Mouse (Mus musculus) forebrain, embryonic 14.5 days (tissue): ENCODE measurements around the gene Pigp. TPM values are rescaled to one million over a fixed set of nuclear protein-coding genes. Genes with fewer than 3 reads are reported as not detected.
A peak's percentile ranks its signal among the peaks of the same experiment; 100 is the strongest.

Experiments
- ATAC-seq: fragments of 200-750 bp; cut with Nextera tagmentation; 2 replicates; pipeline ENCODE4 v1.8.0; 2017; ENCODE audit warnings: mild to moderate bottlenecking, moderate library complexity
- DNase-seq: peaks from one replicate; pipeline ENCODE4 v3.0.0-alpha.2; 2015; ENCODE audit warnings: low spot score
- H3K27ac ChIP-seq: fragments of 300-500 bp; sonication (generic); 2 replicates; pipeline ENCODE4 v1.5.1; 2014; ENCODE audit warnings: low read depth, mild to moderate bottlenecking, control low read depth, low read length, moderate library complexity
- H3K27me3 ChIP-seq: fragments of 300-500 bp; sonication (generic); replicated peaks from 2 replicates; pipeline ENCODE4 v1.6.1; 2014; ENCODE audit warnings: low read length, control low read depth, mixed read lengths; ENCODE audit not compliant: control insufficient read depth, insufficient read depth
- H3K36me3 ChIP-seq: fragments of 300-500 bp; sonication (generic); 2 replicates; pipeline ENCODE4 v1.6.1; 2014; ENCODE audit warnings: low read length, control low read depth; ENCODE audit not compliant: control insufficient read depth, insufficient read depth
- H3K4me1 ChIP-seq: fragments of 300-500 bp; sonication (generic); 2 replicates; pipeline ENCODE4 v1.6.1; 2014; ENCODE audit warnings: antibody characterized with exemption, low read length, control low read depth; ENCODE audit not compliant: control insufficient read depth, insufficient read depth
- H3K4me2 ChIP-seq: fragments of 300-500 bp; sonication (generic); 2 replicates; pipeline ENCODE4 v1.6.1; 2014; ENCODE audit warnings: mild to moderate bottlenecking, control low read depth, low read length
- H3K4me3 ChIP-seq: fragments of 300-500 bp; sonication (generic); 2 replicates; pipeline ENCODE4 v1.5.1; 2014; ENCODE audit warnings: low read depth, low read length, control low read depth
- H3K9ac ChIP-seq: fragments of 300-500 bp; sonication (generic); 2 replicates; pipeline ENCODE4 v1.6.1; 2014; ENCODE audit warnings: mild to moderate bottlenecking, low read length, control low read depth, moderate library complexity
- H3K9me3 ChIP-seq: fragments of 300-500 bp; sonication (generic); replicated peaks from 2 replicates; pipeline ENCODE4 v1.6.1; 2016; ENCODE audit warnings: low read length, control low read depth, mixed read lengths; ENCODE audit not compliant: control insufficient read depth
- WGBS: fragments of 180-500 bp; shearing (Covaris S2); extraction: QIAGEN DNeasy Blood & Tissue Kit; methylation state at CpG from one replicate; pipeline ENCODE4 v1.1.7; 2014; 5-methylcytosine and 5-hydroxymethylcytosine counted together
- polyA plus RNA-seq: library from polyadenylated mRNA; unstranded; fragments of >200 nt; fragmentation: Nextera tagmentation; extraction: Ambion mirVana; gene quantifications from 2 replicates; pipeline ENCODE4 v1.2.1, GENCODE M21; 2014

Pigp gene
- 94.1 and 133 TPM in 2 replicates for polyA plus RNA-seq

DNA sequence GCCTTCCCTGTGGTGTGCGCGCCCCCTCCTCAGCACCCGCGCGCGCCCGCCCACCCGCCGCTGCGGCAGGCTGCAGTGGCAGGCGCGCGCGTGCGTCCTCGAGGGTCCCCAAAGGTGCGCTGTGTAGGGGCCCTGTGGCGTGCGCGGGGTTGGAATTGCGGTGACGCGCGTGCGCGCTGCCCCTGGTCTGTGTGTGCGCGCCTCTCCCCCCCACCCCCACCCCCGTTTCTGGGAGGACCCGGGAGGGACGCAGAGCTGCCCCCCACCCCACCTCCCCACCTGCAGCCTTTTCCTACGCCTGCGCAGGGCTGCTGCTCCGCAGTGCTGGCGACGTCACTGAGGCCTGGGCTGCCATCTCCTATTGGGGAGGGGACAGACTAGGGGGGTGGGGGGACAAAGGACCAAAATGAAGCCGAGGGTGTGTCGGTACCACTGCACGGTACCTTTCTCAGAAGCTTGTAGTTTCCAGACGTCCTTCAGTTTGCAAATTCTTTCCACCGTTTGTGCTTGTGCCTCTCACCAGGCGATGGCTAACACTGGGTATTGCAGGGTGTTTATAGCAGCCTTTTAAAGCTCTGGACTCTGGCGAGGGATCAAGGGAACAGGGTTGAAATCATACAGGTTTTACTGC is at the start of gene Pigp:
TSS of gene Pigp (minus strand) at position 542 of the 631 bp plus-strand sequence.
- Histone ChIP-seq H3K27ac (peak within 1 kb of the TSS; percentile 99), H3K36me3 (no peaks in the 10 kb centered on the region), H3K4me1 (peaks cover 25% of the 10 kb centered on the region), H3K4me2 (peak within 1 kb of the TSS; percentile 66), H3K9ac (peak within 1 kb of the TSS; percentile 98), H3K27me3 (no peaks in the 10 kb centered on the region), H3K9me3 (no peaks in the 10 kb centered on the region), H3K4me3 (peak within 1 kb of the TSS; percentile 92)
- DNase-seq, result peak; percentile 93
- ATAC-seq, result peak; percentile 87
- under 1% methylated on average over 42 of the region's 43 CpGs for WGBS

- H3K4me2 ChIP-seq, result no peak overlapping the region
- H3K27ac ChIP-seq, result no peak overlapping the region
- peaks cover 85% of the 10 kb centered on the region for H3K36me3 ChIP-seq
- H3K9me3 ChIP-seq, result no peaks in the 10 kb centered on the region
- WGBS, result 95% methylated on average over 3 of the region's 3 CpGs
- no peaks in the 10 kb centered on the region for H3K27me3 ChIP-seq
- ATAC-seq (no peak), DNase-seq (no peak)
- H3K9ac ChIP-seq, result no peak overlapping the region
- no peak overlapping the region for H3K4me3 ChIP-seq
- no peaks in the 10 kb centered on the region for H3K4me1 ChIP-seq
Measured at GRCm38 (mm10) chr16:94420498-94420897, 48.9 kb upstream of the Pigp start.

DNA sequence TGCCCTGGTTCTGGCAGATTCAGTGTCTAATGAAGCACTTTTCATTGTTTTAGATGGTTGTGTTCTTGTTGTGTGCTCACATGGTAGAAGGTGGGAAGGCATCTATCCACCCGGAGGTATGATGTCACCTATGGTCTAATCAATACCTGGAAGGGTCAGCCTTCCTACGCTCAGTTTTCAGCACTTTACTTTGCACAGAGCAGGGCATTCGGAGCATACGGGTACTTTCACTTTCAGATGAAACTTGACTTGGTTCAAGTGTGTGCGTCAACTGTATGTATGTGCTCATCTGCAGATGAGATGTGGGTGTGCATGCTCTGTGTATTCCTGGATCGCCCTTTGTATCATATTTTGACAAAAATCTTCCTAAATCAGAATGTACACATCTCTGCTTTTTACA is 42.5 kb upstream of the Pigp start:
- Histone ChIP-seq H3K4me2 (no peak overlapping the region), H3K27me3 (no peaks in the 10 kb centered on the region), H3K9ac (no peak overlapping the region), H3K27ac (no peak overlapping the region), H3K9me3 (no peaks in the 10 kb centered on the region), H3K4me3 (no peak overlapping the region), H3K4me1 (no peaks in the 10 kb centered on the region), H3K36me3 (peaks cover 80% of the 10 kb centered on the region)
- 93% methylated on average over 6 of the region's 6 CpGs for WGBS
- ATAC-seq, result no peak
- no peak for DNase-seq

- no peak overlapping the region for H3K9ac ChIP-seq
- H3K4me3 ChIP-seq, result no peak overlapping the region
- no peak overlapping the region for H3K27ac ChIP-seq
- H3K4me1 ChIP-seq, result no peaks in the 10 kb centered on the region
- no peaks in the 10 kb centered on the region for H3K9me3 ChIP-seq
- no peak overlapping the region for H3K4me2 ChIP-seq
- DNase-seq (no peak), ATAC-seq (no peak)
- no peaks in the 10 kb centered on the region for H3K27me3 ChIP-seq
- 98% methylated on average over 4 of the region's 4 CpGs for WGBS
- peaks cover 73% of the 10 kb centered on the region for H3K36me3 ChIP-seq
Measured at GRCm38 (mm10) chr16:94412760-94413159, 41.1 kb upstream of the Pigp start.

- Histone ChIP-seq H3K9ac (no peak overlapping the region), H3K27me3 (no peaks in the 10 kb centered on the region), H3K9me3 (no peaks in the 10 kb centered on the region), H3K4me2 (no peak overlapping the region), H3K27ac (no peak overlapping the region), H3K4me1 (no peaks in the 10 kb centered on the region), H3K36me3 (peaks cover 74% of the 10 kb centered on the region), H3K4me3 (no peak overlapping the region)
- DNase-seq (no peak), ATAC-seq (no peak)
- WGBS, result 93% methylated on average over 2 of the region's 2 CpGs
Measured at GRCm38 (mm10) chr16:94412198-94412597, 40.6 kb upstream of the Pigp start.

- no peaks in the 10 kb centered on the region for H3K9me3 ChIP-seq
- H3K9ac ChIP-seq, result no peak overlapping the region
- H3K4me3 ChIP-seq, result no peak overlapping the region
- no peaks in the 10 kb centered on the region for H3K27me3 ChIP-seq
- no peak overlapping the region for H3K27ac ChIP-seq
- DNase-seq (no peak), ATAC-seq (no peak)
- H3K4me2 ChIP-seq, result no peak overlapping the region
- H3K36me3 ChIP-seq, result peaks cover 71% of the 10 kb centered on the region
- H3K4me1 ChIP-seq, result no peaks in the 10 kb centered on the region
- WGBS, result 86% methylated on average over 3 of the region's 3 CpGs
Measured at GRCm38 (mm10) chr16:94411287-94411686, 39.6 kb upstream of the Pigp start.

- 90% methylated on average over 4 of the region's 4 CpGs for WGBS
- H3K9me3 ChIP-seq, result no peaks in the 10 kb centered on the region
- no peak overlapping the region for H3K4me3 ChIP-seq
- H3K9ac ChIP-seq, result no peak overlapping the region
- H3K27ac ChIP-seq, result no peak overlapping the region
- no peak overlapping the region for H3K4me2 ChIP-seq
- H3K36me3 ChIP-seq, result peaks cover 33% of the 10 kb centered on the region
- H3K4me1 ChIP-seq, result no peaks in the 10 kb centered on the region
- ATAC-seq, result no peak
- no peaks in the 10 kb centered on the region for H3K27me3 ChIP-seq
- DNase-seq, result peak; percentile 30
Measured at GRCm38 (mm10) chr16:94402185-94402584, 30.5 kb upstream of the Pigp start.

- H3K27ac ChIP-seq, result no peak overlapping the region
- peaks cover 34% of the 10 kb centered on the region for H3K36me3 ChIP-seq
- no peak overlapping the region for H3K4me3 ChIP-seq
- H3K4me2 ChIP-seq, result no peak overlapping the region
- DNase-seq (no peak), ATAC-seq (no peak)
- H3K9ac ChIP-seq, result no peak overlapping the region
- H3K4me1 ChIP-seq, result no peaks in the 10 kb centered on the region
- no peaks in the 10 kb centered on the region for H3K9me3 ChIP-seq
- WGBS, result 68% methylated on average over 2 of the region's 2 CpGs
- no peaks in the 10 kb centered on the region for H3K27me3 ChIP-seq
Measured at GRCm38 (mm10) chr16:94401636-94402035, 30.0 kb upstream of the Pigp start.

DNA sequence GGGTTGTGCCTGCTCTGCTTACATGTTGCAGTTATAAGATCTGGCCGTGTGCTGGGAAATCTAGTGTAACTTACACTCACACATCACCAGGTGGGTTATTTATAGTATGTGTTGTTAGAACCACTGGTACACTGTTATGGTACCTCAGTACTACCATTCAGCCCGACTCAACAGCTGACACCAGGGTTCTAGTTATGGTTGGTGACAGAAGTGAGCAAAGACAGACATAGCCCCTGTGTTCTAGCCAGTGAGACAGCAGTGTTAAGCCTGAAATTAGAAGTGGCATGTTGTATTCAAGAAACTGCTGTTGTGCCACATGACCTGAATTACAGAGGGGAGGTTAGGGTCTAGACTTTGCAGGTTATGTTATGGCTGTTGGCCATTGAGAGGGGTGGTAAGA is 27.5 kb upstream of the Pigp start:
- H3K27ac ChIP-seq, result no peak overlapping the region
- no peaks in the 10 kb centered on the region for H3K27me3 ChIP-seq
- 89% methylated on average over 2 of the region's 2 CpGs for WGBS
- H3K9ac ChIP-seq, result no peak overlapping the region
- ATAC-seq, result no peak
- no peak for DNase-seq
- no peak overlapping the region for H3K4me3 ChIP-seq
- H3K9me3 ChIP-seq, result no peaks in the 10 kb centered on the region
- H3K4me1 ChIP-seq, result no peaks in the 10 kb centered on the region
- no peak overlapping the region for H3K4me2 ChIP-seq
- peaks cover 35% of the 10 kb centered on the region for H3K36me3 ChIP-seq
